Mouse (Mus musculus): ENCODE measurements around the gene Psmb1. TPM values are rescaled to one million over a fixed set of nuclear protein-coding genes. Genes with fewer than 3 reads are reported as not detected.
"Not testable (repeated sequence)": the region's sequence is repeated elsewhere in the genome, so short reads cannot be mapped to it uniquely, and the experiment has no call there.

Gene Psmb1
- total RNA-seq, 1 experiment from 2014 or later = 118 TPM

- peak; percentile 84 to 86 for ATAC-seq (replicated peaks in 1 of 2; ENCODE audit: insufficient read depth in 1 of 2, low FRiP score in 2 of 2, low TSS enrichment in 1 of 2, low read depth in 1 of 2, poor library complexity in 2 of 2, severe bottlenecking in 2 of 2)
Observed at GRCm38 (mm10) chr17:15497882-15498752, 1.4 kb downstream of the Psmb1 start.

- no peak for ATAC-seq (replicated peaks in 1 of 2; ENCODE audit: insufficient read depth in 1 of 2, low FRiP score in 2 of 2, low TSS enrichment in 1 of 2, low read depth in 1 of 2, poor library complexity in 2 of 2, severe bottlenecking in 2 of 2)
Observed at GRCm38 (mm10) chr17:15490542-15490941, 9.0 kb downstream of the Psmb1 start.

GRCm38 (mm10) chr17:15472671-15473070 lies 26.9 kb downstream of the Psmb1 start:
- ATAC-seq (replicated peaks in 1 of 2; ENCODE audit: insufficient read depth in 1 of 2, low FRiP score in 2 of 2, low TSS enrichment in 1 of 2, low read depth in 1 of 2, poor library complexity in 2 of 2, severe bottlenecking in 2 of 2) = no peak

GRCm38 (mm10) chr17:15467669-15468068 lies 31.9 kb downstream of the Psmb1 start:
- ATAC-seq (replicated peaks in 1 of 2; ENCODE audit: insufficient read depth in 1 of 2, low FRiP score in 2 of 2, low TSS enrichment in 1 of 2, low read depth in 1 of 2, poor library complexity in 2 of 2, severe bottlenecking in 2 of 2) = peak; percentile 78 to 91

- ATAC-seq (replicated peaks in 1 of 2; ENCODE audit: insufficient read depth in 1 of 2, low FRiP score in 2 of 2, low TSS enrichment in 1 of 2, low read depth in 1 of 2, poor library complexity in 2 of 2, severe bottlenecking in 2 of 2) = no peak
Observed at GRCm38 (mm10) chr17:15461921-15462495, 37.5 kb downstream of the Psmb1 start.

GRCm38 (mm10) chr17:15459761-15460160 lies 39.8 kb downstream of the Psmb1 start:
- ATAC-seq (replicated peaks in 1 of 2; ENCODE audit: insufficient read depth in 1 of 2, low FRiP score in 2 of 2, low TSS enrichment in 1 of 2, low read depth in 1 of 2, poor library complexity in 2 of 2, severe bottlenecking in 2 of 2) = no peak

GRCm38 (mm10) chr17:15456595-15456994 lies 43.0 kb downstream of the Psmb1 start:
- no peak for ATAC-seq (replicated peaks in 1 of 2; ENCODE audit: insufficient read depth in 1 of 2, low FRiP score in 2 of 2, low TSS enrichment in 1 of 2, low read depth in 1 of 2, poor library complexity in 2 of 2, severe bottlenecking in 2 of 2)

GRCm38 (mm10) chr17:15455203-15455602 lies 44.3 kb downstream of the Psmb1 start:
- no peak for ATAC-seq (replicated peaks in 1 of 2; ENCODE audit: insufficient read depth in 1 of 2, low FRiP score in 2 of 2, low TSS enrichment in 1 of 2, low read depth in 1 of 2, poor library complexity in 2 of 2, severe bottlenecking in 2 of 2)

- ATAC-seq (replicated peaks in 1 of 2; ENCODE audit: insufficient read depth in 1 of 2, low FRiP score in 2 of 2, low TSS enrichment in 1 of 2, low read depth in 1 of 2, poor library complexity in 2 of 2, severe bottlenecking in 2 of 2) = no peak
Observed at GRCm38 (mm10) chr17:15449606-15450005, 49.9 kb downstream of the Psmb1 start.

GRCm38 (mm10) chr17:15449144-15449543 lies 50.4 kb downstream of the Psmb1 start:
- ATAC-seq (replicated peaks in 1 of 2; ENCODE audit: insufficient read depth in 1 of 2, low FRiP score in 2 of 2, low TSS enrichment in 1 of 2, low read depth in 1 of 2, poor library complexity in 2 of 2, severe bottlenecking in 2 of 2) = not testable (repeated sequence)

- no peak for ATAC-seq (replicated peaks in 1 of 2; ENCODE audit: insufficient read depth in 1 of 2, low FRiP score in 2 of 2, low TSS enrichment in 1 of 2, low read depth in 1 of 2, poor library complexity in 2 of 2, severe bottlenecking in 2 of 2)
Observed at GRCm38 (mm10) chr17:15447831-15448230, 51.7 kb downstream of the Psmb1 start.

GRCm38 (mm10) chr17:15445421-15445820 lies 54.1 kb downstream of the Psmb1 start:
- no peak for ATAC-seq (replicated peaks in 1 of 2; ENCODE audit: insufficient read depth in 1 of 2, low FRiP score in 2 of 2, low TSS enrichment in 1 of 2, low read depth in 1 of 2, poor library complexity in 2 of 2, severe bottlenecking in 2 of 2)

- ATAC-seq (replicated peaks in 1 of 2; ENCODE audit: insufficient read depth in 1 of 2, low FRiP score in 2 of 2, low TSS enrichment in 1 of 2, low read depth in 1 of 2, poor library complexity in 2 of 2, severe bottlenecking in 2 of 2) = peak; percentile 46 to 51
Observed at GRCm38 (mm10) chr17:15440463-15441121, 59.0 kb downstream of the Psmb1 start.

- ATAC-seq (replicated peaks in 1 of 2; ENCODE audit: insufficient read depth in 1 of 2, low FRiP score in 2 of 2, low TSS enrichment in 1 of 2, low read depth in 1 of 2, poor library complexity in 2 of 2, severe bottlenecking in 2 of 2) = peak; percentile 54 to 65
Observed at GRCm38 (mm10) chr17:15440067-15440462, 59.5 kb downstream of the Psmb1 start.

GRCm38 (mm10) chr17:15434748-15435147 lies 64.8 kb downstream of the Psmb1 start:
- peak; percentile 61 to 63; a peak in 3 of 4 replicates for ATAC-seq (replicated peaks in 1 of 2; ENCODE audit: insufficient read depth in 1 of 2, low FRiP score in 2 of 2, low TSS enrichment in 1 of 2, low read depth in 1 of 2, poor library complexity in 2 of 2, severe bottlenecking in 2 of 2)

- no peak for ATAC-seq (replicated peaks in 1 of 2; ENCODE audit: insufficient read depth in 1 of 2, low FRiP score in 2 of 2, low TSS enrichment in 1 of 2, low read depth in 1 of 2, poor library complexity in 2 of 2, severe bottlenecking in 2 of 2)
Observed at GRCm38 (mm10) chr17:15432036-15432435, 67.5 kb downstream of the Psmb1 start.

- ATAC-seq (replicated peaks in 1 of 2; ENCODE audit: insufficient read depth in 1 of 2, low FRiP score in 2 of 2, low TSS enrichment in 1 of 2, low read depth in 1 of 2, poor library complexity in 2 of 2, severe bottlenecking in 2 of 2) = no peak
Observed at GRCm38 (mm10) chr17:15431551-15431950, 68.0 kb downstream of the Psmb1 start.

- peak; percentile 85 to 86 for ATAC-seq (replicated peaks in 1 of 2; ENCODE audit: insufficient read depth in 1 of 2, low FRiP score in 2 of 2, low TSS enrichment in 1 of 2, low read depth in 1 of 2, poor library complexity in 2 of 2, severe bottlenecking in 2 of 2)
Observed at GRCm38 (mm10) chr17:15431021-15431514, 68.5 kb downstream of the Psmb1 start.
